Mouse (Mus musculus) gastrocnemius, postnatal 14 days (tissue): Measurements from ENCODE around the gene Maml2. TPM values are rescaled to one million over a fixed set of nuclear protein-coding genes. Genes with fewer than 3 reads are reported as not detected.

Experiments used
- DNase-seq: peaks from one replicate; pipeline ENCODE4 v3.0.0; 2021; ENCODE audit warnings: mixed read lengths
- intact Hi-C: fragments of 180-260 bp; cut with DNase I; formaldehyde crosslinking; loops from one replicate; pipeline ENCODE4 v1.15.1; 2025; ENCODE audit warnings: low total_unique reads
- microRNA-seq, 2 experiments: library from miRNA; unstranded; fragments of <30 nt; microRNA quantifications; one replicate each; pipeline ENCODE4 v1.2.0; 2021
- total RNA-seq, 2 experiments: library from RNA; stranded (reverse); gene quantifications; 2 replicates each; pipeline ENCODE4 v1.2.3; 2021

Gene Maml2
- total RNA-seq, 2 experiments from 2014 or later, result 3.9 to 4.9 TPM

- intact Hi-C loops, result no loop called here
- peak; percentile 97 for DNase-seq
Observed at GRCm38 (mm10) chr9:13748798-13749674, 451.3 kb downstream of the Maml2 start.

- intact Hi-C loops, result no loop called here
- DNase-seq, result no peak
Observed at GRCm38 (mm10) chr9:13749675-13749998, 451.9 kb downstream of the Maml2 start.

GRCm38 (mm10) chr9:13752543-13752942, 454.8 kb downstream of the Maml2 start:
- no peak for DNase-seq
- intact Hi-C loops, result no loop called here

Small RNA genes lying within 50 kb of the gene (microRNA-seq; reads per million reads assigned to microRNA genes)
- gene Gm22643, result 0 reads per million in 2 experiments

Other genes with a start within 250 kb of the Maml2 start
- gene Jrkl, start 52.1 kb upstream of the Maml2 start, total RNA-seq, result 1 to 10 TPM; 3.2 TPM
- gene Ccdc82, start 51.0 kb upstream of the Maml2 start, total RNA-seq, result 1 to 10 TPM; 3.4 to 4.3 TPM
- not detected for gene Gm17571, start 148.8 kb downstream of the Maml2 start, total RNA-seq